Mouse (Mus musculus) liver, embryonic 16.5 days (tissue): ENCODE measurements at regions not wholly inside any gene's neighbourhood (a gene's known extent, or its start where the extent isn't known, plus 50 kb on each side); places are given as distances from the start of the nearest gene placed in this dataset.

Source experiments
- ATAC-seq: fragments of 200-750 bp; cut with Nextera tagmentation; 2 replicates; pipeline ENCODE4 v1.8.0; 2017; ENCODE audit warnings: low read depth, mild to moderate bottlenecking, moderate number of reproducible peaks, moderate library complexity
- H3K27ac ChIP-seq: fragments of 300-500 bp; sonication (generic); 2 replicates; pipeline ENCODE4 v1.5.1; 2014; ENCODE audit warnings: mild to moderate bottlenecking, low read length
- H3K27me3 ChIP-seq: fragments of 300-500 bp; sonication (generic); 2 replicates; pipeline ENCODE4 v1.6.1; 2014; ENCODE audit warnings: low read depth, low read length, mixed read lengths; ENCODE audit not compliant: control insufficient read depth, insufficient read depth
- H3K36me3 ChIP-seq: fragments of 300-500 bp; sonication (generic); 2 replicates; pipeline ENCODE4 v1.6.1; 2014; ENCODE audit warnings: mild to moderate bottlenecking; ENCODE audit not compliant: control insufficient read depth, insufficient read depth
- H3K4me1 ChIP-seq: fragments of 300-500 bp; sonication (generic); 2 replicates; pipeline ENCODE4 v1.6.1; 2014; ENCODE audit warnings: low read depth, low read length, mixed read lengths; ENCODE audit not compliant: control insufficient read depth
- H3K4me2 ChIP-seq: fragments of 300-500 bp; sonication (generic); 2 replicates; pipeline ENCODE4 v1.6.1; 2014; ENCODE audit warnings: low read depth, low read length, mixed read lengths
- H3K4me3 ChIP-seq: fragments of 300-500 bp; sonication (generic); 2 replicates; pipeline ENCODE4 v1.5.1; 2014; ENCODE audit warnings: low read depth, mild to moderate bottlenecking, low read length
- H3K9ac ChIP-seq: fragments of 300-500 bp; sonication (generic); 2 replicates; pipeline ENCODE4 v1.6.1; 2014; ENCODE audit warnings: low read depth, low read length
- H3K9me3 ChIP-seq: fragments of 300-500 bp; sonication (generic); replicated peaks from 2 replicates; pipeline ENCODE4 v1.6.1; 2016; ENCODE audit warnings: low read length; ENCODE audit not compliant: control insufficient read depth
- WGBS: fragments of 180-500 bp; shearing (Covaris S2); extraction: QIAGEN DNeasy Blood & Tissue Kit; methylation state at CpG from one replicate; pipeline ENCODE4 v1.1.7; 2014; ENCODE audit not compliant: insufficient replicate concordance; 5-methylcytosine and 5-hydroxymethylcytosine counted together

- H3K36me3 ChIP-seq = no peaks in the 10 kb centered on the region
- H3K9ac ChIP-seq = no peak overlapping the region
- no peaks in the 10 kb centered on the region for H3K9me3 ChIP-seq
- WGBS = 62% methylated on average over 6 of the region's 6 CpGs
- no peak overlapping the region for H3K27ac ChIP-seq
- no peak for ATAC-seq
- no peaks in the 10 kb centered on the region for H3K27me3 ChIP-seq
- no peaks in the 10 kb centered on the region for H3K4me1 ChIP-seq
- no peak overlapping the region for H3K4me2 ChIP-seq
- no peak overlapping the region for H3K4me3 ChIP-seq
Observed at GRCm38 (mm10) chr4:84050243-84050642, 524.9 kb downstream of the Ccdc171 start.

GRCm38 (mm10) chr4:84056863-84057502, 531.6 kb downstream of the Ccdc171 start:
- H3K4me2 ChIP-seq = no peak overlapping the region
- H3K9ac ChIP-seq = no peak overlapping the region
- no peaks in the 10 kb centered on the region for H3K36me3 ChIP-seq
- no peak for ATAC-seq
- H3K9me3 ChIP-seq = no peaks in the 10 kb centered on the region
- H3K27me3 ChIP-seq = no peaks in the 10 kb centered on the region
- H3K4me1 ChIP-seq = no peaks in the 10 kb centered on the region
- H3K4me3 ChIP-seq = no peak overlapping the region
- 57% methylated on average over 6 of the region's 6 CpGs for WGBS
- H3K27ac ChIP-seq = no peak overlapping the region

- Histone ChIP-seq H3K4me2 (no peak overlapping the region), H3K4me3 (no peak overlapping the region), H3K4me1 (no peaks in the 10 kb centered on the region), H3K9ac (no peak overlapping the region), H3K9me3 (no peaks in the 10 kb centered on the region), H3K36me3 (no peaks in the 10 kb centered on the region), H3K27me3 (no peaks in the 10 kb centered on the region), H3K27ac (no peak overlapping the region)
- WGBS = 25% methylated on average over 2 of the region's 2 CpGs
- no peak for ATAC-seq
Observed at GRCm38 (mm10) chr4:84060187-84060586, 534.8 kb downstream of the Ccdc171 start.

GRCm38 (mm10) chr4:84063755-84064154, 538.4 kb downstream of the Ccdc171 start:
- Histone ChIP-seq H3K9me3 (no peaks in the 10 kb centered on the region), H3K27me3 (no peaks in the 10 kb centered on the region), H3K9ac (no peak overlapping the region), H3K4me2 (no peak overlapping the region), H3K36me3 (no peaks in the 10 kb centered on the region), H3K4me3 (no peak overlapping the region), H3K27ac (no peak overlapping the region), H3K4me1 (no peaks in the 10 kb centered on the region)
- WGBS = 78% methylated on average over 5 of the region's 5 CpGs
- no peak for ATAC-seq

GRCm38 (mm10) chr4:84064614-84065456, 539.5 kb downstream of the Ccdc171 start:
- Histone ChIP-seq H3K36me3 (no peaks in the 10 kb centered on the region), H3K27me3 (no peaks in the 10 kb centered on the region), H3K4me2 (no peak overlapping the region), H3K9me3 (no peaks in the 10 kb centered on the region), H3K27ac (no peak overlapping the region), H3K4me1 (peaks cover 1% of the 10 kb centered on the region; the same call in 1 of the 2 replicates), H3K4me3 (no peak overlapping the region), H3K9ac (no peak overlapping the region)
- ATAC-seq = no peak
- 22% methylated on average over 15 of the region's 15 CpGs for WGBS

- WGBS = 45% methylated on average over 12 of the region's 12 CpGs
- H3K27ac ChIP-seq = no peak overlapping the region
- H3K36me3 ChIP-seq = no peaks in the 10 kb centered on the region
- no peak overlapping the region for H3K4me3 ChIP-seq
- no peaks in the 10 kb centered on the region for H3K9me3 ChIP-seq
- no peak for ATAC-seq
- H3K4me2 ChIP-seq = no peak overlapping the region
- H3K4me1 ChIP-seq = peaks cover 3% of the 10 kb centered on the region; the same call in 1 of the 2 replicates
- no peaks in the 10 kb centered on the region for H3K27me3 ChIP-seq
- no peak overlapping the region for H3K9ac ChIP-seq
Observed at GRCm38 (mm10) chr4:84065457-84066124, 540.2 kb downstream of the Ccdc171 start.

GRCm38 (mm10) chr4:84067931-84068575, 542.7 kb downstream of the Ccdc171 start:
- no peak overlapping the region for H3K4me3 ChIP-seq
- WGBS = 61% methylated on average over 14 of the region's 14 CpGs
- no peaks in the 10 kb centered on the region for H3K36me3 ChIP-seq
- H3K9ac ChIP-seq = no peak overlapping the region
- peak; percentile 55; the same call in 1 of the 2 replicates for ATAC-seq
- H3K4me1 ChIP-seq = peaks cover 3% of the 10 kb centered on the region; the same call in 1 of the 2 replicates
- H3K4me2 ChIP-seq = peak overlapping the region; percentile 17; the same call in 1 of the 2 replicates
- no peaks in the 10 kb centered on the region for H3K27me3 ChIP-seq
- no peaks in the 10 kb centered on the region for H3K9me3 ChIP-seq
- H3K27ac ChIP-seq = no peak overlapping the region

GRCm38 (mm10) chr4:84068947-84069663, 543.8 kb downstream of the Ccdc171 start:
- no peak for ATAC-seq
- H3K36me3 ChIP-seq = no peaks in the 10 kb centered on the region
- no peaks in the 10 kb centered on the region for H3K27me3 ChIP-seq
- no peak overlapping the region for H3K4me3 ChIP-seq
- 54% methylated on average over 11 of the region's 11 CpGs for WGBS
- H3K27ac ChIP-seq = no peak overlapping the region
- H3K9ac ChIP-seq = no peak overlapping the region
- H3K4me1 ChIP-seq = peaks cover 3% of the 10 kb centered on the region; the same call in 1 of the 2 replicates
- H3K9me3 ChIP-seq = no peaks in the 10 kb centered on the region
- H3K4me2 ChIP-seq = no peak overlapping the region
